Mouse (Mus musculus): ENCODE results near the gene Uba2.
"Not testable (repeated sequence)": the region's sequence is repeated elsewhere in the genome, so short reads cannot be mapped to it uniquely, and the experiment has no call there.

The Uba2 gene

GRCm38 (mm10) chr7:34169454-34169853, at the start of gene Uba2:
Gene Uba2, minus strand, starts transcription at chr7:34169599.
- DNase-seq (ENCODE audit: low spot score in 2 of 2) = no peak

GRCm38 (mm10) chr7:34218496-34218895, 49.1 kb upstream of the Uba2 start:
- no peak for DNase-seq (ENCODE audit: low spot score in 2 of 2)

GRCm38 (mm10) chr7:34216474-34216873, 47.1 kb upstream of the Uba2 start:
- no peak for DNase-seq (ENCODE audit: low spot score in 2 of 2)

GRCm38 (mm10) chr7:34215481-34215880, 46.1 kb upstream of the Uba2 start:
- DNase-seq (ENCODE audit: low spot score in 2 of 2) = no peak

- DNase-seq (ENCODE audit: low spot score in 2 of 2) = no peak
Observed at GRCm38 (mm10) chr7:34214644-34215043, 45.2 kb upstream of the Uba2 start.

- no peak for DNase-seq (ENCODE audit: low spot score in 2 of 2)
Observed at GRCm38 (mm10) chr7:34213281-34213680, 43.9 kb upstream of the Uba2 start.

GRCm38 (mm10) chr7:34208027-34208745, 38.8 kb upstream of the Uba2 start:
- no peak for DNase-seq (ENCODE audit: low spot score in 2 of 2)

GRCm38 (mm10) chr7:34206331-34206730, 36.9 kb upstream of the Uba2 start:
- DNase-seq (ENCODE audit: low spot score in 2 of 2) = no peak

- DNase-seq (ENCODE audit: low spot score in 2 of 2) = not testable (repeated sequence)
Observed at GRCm38 (mm10) chr7:34202147-34202546, 32.7 kb upstream of the Uba2 start.

- no peak for DNase-seq (ENCODE audit: low spot score in 2 of 2)
Observed at GRCm38 (mm10) chr7:34200829-34201228, 31.4 kb upstream of the Uba2 start.

GRCm38 (mm10) chr7:34198346-34198745, 28.9 kb upstream of the Uba2 start:
- peak in 1 of 2 experiments; percentile 34 for DNase-seq (ENCODE audit: low spot score in 2 of 2)

GRCm38 (mm10) chr7:34196132-34197128, 27.0 kb upstream of the Uba2 start, which contains the start of gene Pdcd2l:
Gene Pdcd2l, minus strand, starts transcription at chr7:34196661.
- peak; percentile 86 to 90 for DNase-seq (ENCODE audit: low spot score in 2 of 2)

- DNase-seq (ENCODE audit: low spot score in 2 of 2) = no peak
Observed at GRCm38 (mm10) chr7:34195632-34196031, 26.2 kb upstream of the Uba2 start.

- no peak for DNase-seq (ENCODE audit: low spot score in 2 of 2)
Observed at GRCm38 (mm10) chr7:34192825-34193224, 23.4 kb upstream of the Uba2 start.

- DNase-seq (ENCODE audit: low spot score in 2 of 2) = no peak
Observed at GRCm38 (mm10) chr7:34189376-34189989, 20.1 kb upstream of the Uba2 start.

GRCm38 (mm10) chr7:34183794-34184193, 14.4 kb upstream of the Uba2 start:
- no peak for DNase-seq (ENCODE audit: low spot score in 2 of 2)

- DNase-seq (ENCODE audit: low spot score in 2 of 2) = peak; percentile 45 to 59
Observed at GRCm38 (mm10) chr7:34183356-34183755, 14.0 kb upstream of the Uba2 start.

- DNase-seq (ENCODE audit: low spot score in 2 of 2) = not testable (repeated sequence)
Observed at GRCm38 (mm10) chr7:34176241-34176640, 6.8 kb upstream of the Uba2 start.

- no peak for DNase-seq (ENCODE audit: low spot score in 2 of 2)
Observed at GRCm38 (mm10) chr7:34172251-34172650, 2.9 kb upstream of the Uba2 start.

GRCm38 (mm10) chr7:34168470-34169251, 738 bp downstream of the Uba2 start:
- DNase-seq (ENCODE audit: low spot score in 2 of 2) = peak; percentile 91 to 93

GRCm38 (mm10) chr7:34167766-34168469, 1.5 kb downstream of the Uba2 start:
- peak; percentile 3 to 8 for DNase-seq (ENCODE audit: low spot score in 2 of 2)
